Mouse (Mus musculus) erythroid progenitor cell, adult 5-6 weeks (primary cell): ENCODE results near the gene Ribc2. TPM values are rescaled to one million over a fixed set of nuclear protein-coding genes. Genes with fewer than 3 reads are reported as not detected.

ENCODE experiments used
- ATAC-seq: replicated peaks from 2 replicates; pipeline ENCODE4 v1.8.0; 2016; ENCODE audit warnings: moderate number of reproducible peaks, mild to moderate bottlenecking, moderate TSS enrichment, inconsistent platforms; ENCODE audit not compliant: poor library complexity, low FRiP score, severe bottlenecking
- total RNA-seq, 2 experiments: library from RNA; stranded (forward) in 1 of 2; stranded (reverse) in 1 of 2; fragments of 150-400 nt in 1 of 2; fragments of 186-747, 209-891 nt in 1 of 2; gene quantifications; 2 replicates each; pipeline versions ENCODE4 v1.2.3 to v1.2.4; 2015 to 2017; ENCODE audit warnings: low replicate concordance in 2 of 2

Gene Ribc2
- total RNA-seq, 2 experiments from 2014 or later: not detected

GRCm38 (mm10) chr15:85177576-85177975, 45.7 kb downstream of the Ribc2 start:
- 0 out of 2 replicates have a peak, but pooled peaks have one; percentile 49 for ATAC-seq

- no peak for ATAC-seq
Measured at GRCm38 (mm10) chr15:85178172-85178571, 46.3 kb downstream of the Ribc2 start.

GRCm38 (mm10) chr15:85179528-85180180, 47.8 kb downstream of the Ribc2 start:
- ATAC-seq: no peak

- no peak for ATAC-seq
Measured at GRCm38 (mm10) chr15:85180368-85180767, 48.5 kb downstream of the Ribc2 start.

- no peak for ATAC-seq
Measured at GRCm38 (mm10) chr15:85182063-85182462, 50.2 kb downstream of the Ribc2 start.

- no peak for ATAC-seq
Measured at GRCm38 (mm10) chr15:85186916-85187315, 55.0 kb downstream of the Ribc2 start.

- no peak for ATAC-seq
Measured at GRCm38 (mm10) chr15:85188167-85188778, 56.4 kb downstream of the Ribc2 start.

Other genes starting within 250 kb of the Ribc2 start
- 0.72 and 0.84 TPM in 2 replicates for gene Gm29666, start 212.0 kb upstream of the Ribc2 start, total RNA-seq (2015; ENCODE audit: low replicate concordance)
- gene Gm29666, start 212.0 kb upstream of the Ribc2 start, total RNA-seq (2017; ENCODE audit: low replicate concordance): 0.90 and 1.1 TPM in 2 replicates
- 47.8 and 55.1 TPM in 2 replicates for gene Nup50, start 208.7 kb upstream of the Ribc2 start, total RNA-seq (2015; ENCODE audit: low replicate concordance)
- 71.5 and 99.2 TPM in 2 replicates for gene Nup50, start 208.7 kb upstream of the Ribc2 start, total RNA-seq (2017; ENCODE audit: low replicate concordance)
- gene 5031439G07Rik, start 143.5 kb upstream of the Ribc2 start, total RNA-seq (2015; ENCODE audit: low replicate concordance): 5.0 and 5.4 TPM in 2 replicates
- 3.2 and 8.9 TPM in 2 replicates for gene 5031439G07Rik, start 143.5 kb upstream of the Ribc2 start, total RNA-seq (2017; ENCODE audit: low replicate concordance)
- not detected in 2 replicates for gene Upk3a, start 114.9 kb upstream of the Ribc2 start, total RNA-seq (2015; ENCODE audit: low replicate concordance)
- not detected in 2 replicates for gene Upk3a, start 114.9 kb upstream of the Ribc2 start, total RNA-seq (2017; ENCODE audit: low replicate concordance)
- 2.2 and 3.8 TPM in 2 replicates for gene Fam118a, start 103.1 kb upstream of the Ribc2 start, total RNA-seq (2015; ENCODE audit: low replicate concordance)
- gene Fam118a, start 103.1 kb upstream of the Ribc2 start, total RNA-seq (2017; ENCODE audit: low replicate concordance): 1.8 and 22.4 TPM in 2 replicates
- not detected in 2 replicates for gene Smc1b, start 114 bp upstream of the Ribc2 start, total RNA-seq (2015; ENCODE audit: low replicate concordance)
- gene Smc1b, start 114 bp upstream of the Ribc2 start, total RNA-seq (2017; ENCODE audit: low replicate concordance): not detected in 2 replicates
- not detected in 2 replicates for gene Fbln1, start 73.9 kb downstream of the Ribc2 start, total RNA-seq (2015; ENCODE audit: low replicate concordance)
- not detected in 2 replicates for gene Fbln1, start 73.9 kb downstream of the Ribc2 start, total RNA-seq (2017; ENCODE audit: low replicate concordance)
- gene Atxn10, start 204.2 kb downstream of the Ribc2 start, total RNA-seq (2015; ENCODE audit: low replicate concordance): 18.9 and 33.2 TPM in 2 replicates
- gene Atxn10, start 204.2 kb downstream of the Ribc2 start, total RNA-seq (2017; ENCODE audit: low replicate concordance): 10.3 and 11.5 TPM in 2 replicates